Comparison of ENCODE assay signal across 9 mouse cellular contexts in genomic region chr16:32638476-32638875, GRCm38 (mm10). TPM values are rescaled to one million over a fixed set of nuclear protein-coding genes. Genes with fewer than 3 reads are reported as not detected.
DNase-seq lines count a peak whose midpoint lies in the region; ATAC-seq lines count a peak whose summit lies in the region.
"Had no signal": no experiment of that assay in that cellular context is flagged by ENCODE, and none has a peak within 500 bp of the region (broad histone marks: within the 10 kb centered on the region; RNA-seq: fewer than 3 reads in every experiment).

No protein-coding gene starts in this region.

- H3K4me3 ChIP-seq in heart, embryonic 16.5 days (ENCODE audit: low read length) = no peak overlapping the region
- no peak overlapping the region for H3K4me3 ChIP-seq in liver, embryonic 13.5 days (replicated peaks)
- H3K4me3 ChIP-seq: embryonic facial prominence, embryonic 15.5 days had no signal

- WGBS in heart, embryonic 16.5 days = 7% methylated on average over 8 of the region's 8 CpGs
- 10% methylated on average over 8 of the region's 8 CpGs for WGBS in liver, embryonic 13.5 days (ENCODE audit: insufficient replicate concordance)

- H3K36me3 ChIP-seq in heart, embryonic 16.5 days (ENCODE audit: control insufficient read depth, insufficient read depth) = no peaks in the 10 kb centered on the region
- peaks cover 2% of the 10 kb centered on the region; the same call in 1 of the 2 replicates for H3K36me3 ChIP-seq in liver, embryonic 13.5 days
- H3K36me3 ChIP-seq: embryonic facial prominence, embryonic 15.5 days had no signal

- H3K4me2 ChIP-seq in heart, embryonic 16.5 days (ENCODE audit: low read depth, low read length) = no peak overlapping the region
- H3K4me2 ChIP-seq in liver, embryonic 13.5 days = no peak overlapping the region
- H3K4me2 ChIP-seq: embryonic facial prominence, embryonic 15.5 days had no signal

- H3K9me3 ChIP-seq in heart, embryonic 16.5 days (replicated peaks; ENCODE audit: control insufficient read depth, low read length) = no peaks in the 10 kb centered on the region
- H3K9me3 ChIP-seq in liver, embryonic 13.5 days (replicated peaks) = no peaks in the 10 kb centered on the region
- H3K9me3 ChIP-seq: embryonic facial prominence, embryonic 15.5 days had no signal

- no peaks in the 10 kb centered on the region for H3K27me3 ChIP-seq in heart, embryonic 16.5 days (ENCODE audit: control insufficient read depth, insufficient read depth, low read length)
- peaks cover 6% of the 10 kb centered on the region; the same call in 1 of the 2 replicates for H3K27me3 ChIP-seq in liver, embryonic 13.5 days
- H3K27me3 ChIP-seq: embryonic facial prominence, embryonic 15.5 days had no signal

- H3K4me1 ChIP-seq in heart, embryonic 16.5 days (ENCODE audit: control insufficient read depth, insufficient read depth, low read length) = peaks cover 5% of the 10 kb centered on the region
- H3K4me1 ChIP-seq in liver, embryonic 13.5 days (replicated peaks) = peaks cover 22% of the 10 kb centered on the region

- ATAC-seq in erythroblast, adult 5-6 weeks (replicated peaks; ENCODE audit: low FRiP score, poor library complexity, severe bottlenecking) = peak; percentile 82
- ATAC-seq in heart, embryonic 16.5 days (replicated peaks; ENCODE audit: extremely low read depth, insufficient read depth, low FRiP score) = 0 out of 2 replicates have a peak, but pooled peaks have one; percentile 33
- peak; percentile 71 for ATAC-seq in liver, embryonic 13.5 days (ENCODE audit: low read depth)

- peak; percentile 90 for DNase-seq in CD4-positive, CD25-positive, alpha-beta regulatory T cell, adult 2 months (ENCODE audit: low read depth, low spot score)
- DNase-seq in brain, adult 2 months (ENCODE audit: low read depth, low spot score) = peak; percentile 86
- DNase-seq in kidney, postnatal 10 days = peak; percentile 93
- DNase-seq in liver, embryonic 13.5 days = peak; percentile 76
- DNase-seq in natural killer cell, adult 2 months (ENCODE audit: low spot score in 2 of 2) = peak; percentile 78 to 86
- peak; percentile 86 to 97 for DNase-seq in spleen, postnatal 4 days (ENCODE audit: low spot score in 2 of 2)

- H3K27ac ChIP-seq in heart, embryonic 16.5 days (ENCODE audit: low read length) = no peak overlapping the region
- H3K27ac ChIP-seq in liver, embryonic 13.5 days = no peak overlapping the region
- H3K27ac ChIP-seq: embryonic facial prominence, embryonic 15.5 days had no signal

- H3K9ac ChIP-seq in heart, embryonic 16.5 days (ENCODE audit: low read length) = no peak overlapping the region
- no peak overlapping the region for H3K9ac ChIP-seq in liver, embryonic 13.5 days
- H3K9ac ChIP-seq: embryonic facial prominence, embryonic 15.5 days had no signal

RNA-seq across cellular contexts. Expression of gene Tnk2, which starts 5.2 kb away (rescaled TPM):
- 15.8 and 33.2 TPM in 2 replicates for total RNA-seq in erythroblast, adult 5-6 weeks (2015; ENCODE audit: low replicate concordance)
- 19.6 and 29.7 TPM in 2 replicates for total RNA-seq in erythroblast, adult 5-6 weeks (2017; ENCODE audit: low replicate concordance)
- polyA plus RNA-seq in heart, embryonic 16.5 days (2015; fragmentation: Nextera tagmentation; extraction: Ambion mirVana) = 9.0 and 9.5 TPM in 2 replicates
- 4.2 and 4.9 TPM in 2 replicates for polyA plus RNA-seq in liver, embryonic 13.5 days (2015; fragmentation: Nextera tagmentation; extraction: Ambion mirVana)

RNA-seq across cellular contexts. Expression of gene Tfrc, which starts 29.8 kb away (rescaled TPM):
- 1,871 and 1,887 TPM in 2 replicates for total RNA-seq in erythroblast, adult 5-6 weeks (2015; ENCODE audit: low replicate concordance)
- total RNA-seq in erythroblast, adult 5-6 weeks (2017; ENCODE audit: low replicate concordance) = 2,733 and 3,492 TPM in 2 replicates
- polyA plus RNA-seq in heart, embryonic 16.5 days (2015; fragmentation: Nextera tagmentation; extraction: Ambion mirVana) = 49.2 and 53.8 TPM in 2 replicates
- 262 and 322 TPM in 2 replicates for polyA plus RNA-seq in liver, embryonic 13.5 days (2015; fragmentation: Nextera tagmentation; extraction: Ambion mirVana)
